Mouse (Mus musculus) heart, adult 2 months (tissue): ENCODE measurements around the gene Slc39a11. TPM values are rescaled to one million over a fixed set of nuclear protein-coding genes. Genes with fewer than 3 reads are reported as not detected.

Experiments
- DNase-seq, 2 experiments: peaks; one replicate each; pipeline ENCODE4 v3.0.0; 2021
- H3K27ac ChIP-seq: fragments of 200-600 bp; 2 replicates; pipeline ENCODE4 v1.8.1; 2022
- H3K27me3 ChIP-seq: fragments of 200-500 bp; 2 replicates; pipeline ENCODE4 v1.6.1; 2012; ENCODE audit warnings: mild to moderate bottlenecking, low read length, inconsistent platforms, mixed read lengths; ENCODE audit not compliant: control insufficient read depth, insufficient read depth
- H3K36me3 ChIP-seq: fragments of 200-500 bp; 2 replicates; pipeline ENCODE4 v1.6.1; 2012; ENCODE audit warnings: low read length, inconsistent platforms; ENCODE audit not compliant: control insufficient read depth, insufficient read depth
- H3K4me1 ChIP-seq: fragments of 200-500 bp; 2 replicates; pipeline ENCODE4 v1.6.1; 2011; ENCODE audit warnings: low read length; ENCODE audit not compliant: control insufficient read depth, insufficient read depth
- H3K4me3 ChIP-seq: fragments of 200-600 bp; 2 replicates; pipeline ENCODE4 v1.8.1; 2022
- H3K79me2 ChIP-seq: fragments of 200-500 bp; replicated peaks from 2 replicates; pipeline ENCODE4 v1.6.1; 2012; ENCODE audit warnings: mild to moderate bottlenecking, inconsistent platforms, low read length, moderate library complexity, mixed read lengths; ENCODE audit not compliant: control insufficient read depth, insufficient read depth
- H3K9ac ChIP-seq: fragments of 200-500 bp; 2 replicates; pipeline ENCODE4 v1.6.1; 2012; ENCODE audit warnings: low read depth, mild to moderate bottlenecking, control low read depth, inconsistent platforms, low read length, mixed read lengths
- CTCF ChIP-seq: fragments of 200-600 bp; IDR thresholded peaks from 2 replicates; pipeline ENCODE4 v1.8.1; 2022; ENCODE audit warnings: antibody characterized with exemption, mild to moderate bottlenecking, moderate library complexity
- EP300 ChIP-seq: fragments of 200-500 bp; IDR thresholded peaks from 2 replicates; pipeline ENCODE4 v1.6.1; 2011; ENCODE audit warnings: low read depth, low read length, control low read depth; ENCODE audit not compliant: insufficient read depth
- POLR2A ChIP-seq: fragments of 200-500 bp; IDR thresholded peaks from 2 replicates; pipeline ENCODE4 v1.6.1; 2011; ENCODE audit warnings: mild to moderate bottlenecking, low read depth, low read length, control low read depth; ENCODE audit not compliant: insufficient read depth
- WGBS: fragments of 180-500 bp; shearing (Covaris S2); methylation state at CpG from one replicate; pipeline ENCODE4 v1.1.7; 2018; 5-methylcytosine and 5-hydroxymethylcytosine counted together
- intact Hi-C: fragments of 180-260 bp; cut with DNase I; formaldehyde crosslinking; loops from one replicate; pipeline ENCODE4 v1.15.1; 2025
- polyA plus RNA-seq: library from polyadenylated mRNA; depleted of rRNA; stranded (reverse); fragments of >200 nt; gene quantifications from 2 replicates; pipeline ENCODE4 v1.2.3, GENCODE M21; 2012
- total RNA-seq, 2 experiments: library from RNA; stranded (reverse); gene quantifications; 2 replicates each; pipeline ENCODE4 v1.2.3; 2021

The Slc39a11 gene
- total and polyA plus RNA-seq, 3 experiments: 2.6 to 5.6 (median 2.7) TPM

DNA sequence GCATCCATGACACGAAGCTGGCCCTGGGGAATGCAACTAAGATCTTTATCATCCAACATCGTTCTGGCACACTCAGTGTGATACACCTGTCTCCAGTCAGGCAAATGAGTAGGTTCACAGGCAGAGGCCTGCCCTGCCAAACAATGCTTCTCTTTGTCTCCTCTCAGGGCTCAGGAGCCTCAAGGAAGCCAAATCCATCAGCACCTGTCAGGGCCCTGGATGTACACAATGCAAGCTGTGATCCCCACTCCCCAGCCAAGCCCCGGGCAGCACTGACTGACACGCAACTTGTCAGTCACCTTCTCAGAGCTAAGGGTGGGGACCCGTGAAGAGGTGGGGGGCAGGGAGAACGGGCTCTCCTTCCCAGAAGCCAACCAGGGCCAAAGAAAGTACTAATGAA lies 417.8 kb downstream of the Slc39a11 start:
- intact Hi-C loops: no loop called here
- no peak for DNase-seq
- H3K79me2 ChIP-seq: no peaks in the 10 kb centered on the region
- 33% methylated on average over 6 of the region's 6 CpGs for WGBS
- H3K27me3 ChIP-seq: no peaks in the 10 kb centered on the region
- no peak overlapping the region for H3K4me3 ChIP-seq
- no peak overlapping the region for H3K9ac ChIP-seq
- no peak overlapping the region for H3K27ac ChIP-seq
- no peaks in the 10 kb centered on the region for H3K36me3 ChIP-seq
- TF ChIP-seq POLR2A (no peak), EP300 (no peak), CTCF (no peak)
- no peaks in the 10 kb centered on the region for H3K4me1 ChIP-seq

DNA sequence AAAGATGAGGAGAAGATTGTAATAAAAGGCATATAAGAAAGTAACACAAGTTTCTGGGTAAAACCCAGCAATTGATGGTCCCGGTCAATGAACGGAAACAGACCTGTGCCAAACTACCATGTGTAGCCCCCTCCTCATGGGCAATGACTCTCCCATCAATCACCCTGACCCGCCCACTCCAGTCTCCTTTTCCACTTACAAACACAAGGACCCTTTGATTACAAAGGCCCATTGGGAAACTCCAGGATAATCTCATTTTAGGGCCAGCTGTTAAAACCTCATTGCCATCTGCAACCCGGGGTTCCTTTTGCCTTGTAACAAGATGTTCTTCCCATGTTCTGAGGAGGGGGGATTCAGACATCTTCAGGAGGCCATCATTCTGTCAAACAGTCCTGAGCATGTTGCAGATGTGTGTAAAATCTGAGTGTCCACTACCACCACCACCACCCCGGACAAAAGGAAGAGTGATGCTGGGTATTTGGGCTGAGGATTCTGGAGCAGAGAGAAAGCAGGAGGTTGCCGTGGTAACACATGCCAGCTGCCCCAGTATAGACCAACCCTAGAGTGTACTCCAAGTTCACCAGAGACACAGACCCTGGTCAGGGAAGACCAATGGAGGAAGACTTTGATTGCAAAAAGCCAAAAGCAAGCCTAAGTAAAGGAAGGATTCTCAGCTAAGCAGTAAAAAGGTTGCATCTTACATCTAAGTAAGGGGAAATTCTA lies 419.3 kb downstream of the Slc39a11 start:
- Histone ChIP-seq H3K27me3 (no peaks in the 10 kb centered on the region), H3K79me2 (no peaks in the 10 kb centered on the region), H3K27ac (no peak overlapping the region), H3K4me3 (no peak overlapping the region), H3K4me1 (no peaks in the 10 kb centered on the region), H3K36me3 (no peaks in the 10 kb centered on the region), H3K9ac (no peak overlapping the region)
- TF ChIP-seq EP300 (no peak), CTCF (no peak), POLR2A (no peak)
- intact Hi-C loops: no loop called here
- WGBS: 76% methylated on average over 6 of the region's 6 CpGs
- DNase-seq: no peak

DNA sequence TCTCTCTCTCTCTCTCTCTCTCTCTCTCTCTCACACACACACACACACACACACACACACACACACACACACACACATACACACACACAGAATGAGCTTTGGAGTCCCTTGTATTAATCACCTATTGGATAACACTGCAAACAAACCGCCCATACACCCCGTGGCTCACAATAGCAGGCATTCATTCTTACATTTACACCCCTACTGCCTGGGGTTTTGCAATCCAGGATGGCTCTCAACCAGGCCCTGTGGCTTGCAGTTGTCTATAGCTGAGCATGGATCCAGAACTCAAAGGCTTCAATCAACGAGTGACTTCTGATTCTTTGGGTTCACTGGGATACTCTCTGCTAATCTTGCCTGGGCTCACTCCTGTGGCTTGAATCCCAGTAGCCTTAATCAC lies 424.1 kb downstream of the Slc39a11 start:
- 72% methylated on average over 3 of the region's 3 CpGs for WGBS

DNA sequence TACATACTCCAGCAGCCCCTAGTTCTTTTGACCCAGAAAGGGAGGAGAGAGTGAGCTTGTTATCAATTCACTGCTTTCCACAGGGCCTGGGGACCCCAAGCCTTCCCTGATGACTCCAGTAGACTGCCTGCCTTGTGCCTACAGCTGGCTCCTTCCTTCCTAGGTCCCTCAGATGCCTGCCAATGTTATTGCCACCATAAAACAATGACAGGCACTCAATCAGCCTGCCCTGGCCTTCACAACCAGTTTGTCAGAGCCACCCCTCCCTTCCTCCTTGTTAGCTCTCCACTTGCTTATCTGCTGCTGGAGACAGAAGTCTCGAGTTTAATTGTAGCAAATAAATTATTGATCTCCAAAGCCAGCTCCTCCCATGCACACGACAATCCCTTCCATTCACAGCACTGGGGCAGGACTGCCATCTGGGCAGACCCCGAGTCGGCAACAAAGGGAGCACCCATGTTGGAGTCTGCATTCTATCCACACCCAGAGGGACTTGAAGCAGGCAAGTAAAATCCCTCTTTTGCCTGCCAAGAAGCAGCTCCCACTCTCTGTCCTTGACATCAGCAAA lies 426.0 kb downstream of the Slc39a11 start:
- H3K4me1 ChIP-seq: no peaks in the 10 kb centered on the region
- no peak overlapping the region for H3K4me3 ChIP-seq
- 58% methylated on average over 4 of the region's 4 CpGs for WGBS
- H3K79me2 ChIP-seq: no peaks in the 10 kb centered on the region
- no peaks in the 10 kb centered on the region for H3K36me3 ChIP-seq
- intact Hi-C loops: no loop called here
- H3K27me3 ChIP-seq: no peaks in the 10 kb centered on the region
- TF ChIP-seq EP300: no peak
- TF ChIP-seq CTCF: no peak
- no peak for TF ChIP-seq POLR2A
- H3K9ac ChIP-seq: no peak overlapping the region
- DNase-seq: no peak
- no peak overlapping the region for H3K27ac ChIP-seq

More for the DNA sequence above, 424.1 kb downstream of the Slc39a11 start:
- no peak overlapping the region for H3K4me3 ChIP-seq
- H3K27ac ChIP-seq: no peak overlapping the region
- DNase-seq: no peak
- H3K9ac ChIP-seq: no peak overlapping the region
- intact Hi-C loops: no loop called here
- no peaks in the 10 kb centered on the region for H3K79me2 ChIP-seq
- TF ChIP-seq POLR2A (no peak), CTCF (no peak), EP300 (no peak)
- H3K4me1 ChIP-seq: no peaks in the 10 kb centered on the region
- no peaks in the 10 kb centered on the region for H3K27me3 ChIP-seq
- no peaks in the 10 kb centered on the region for H3K36me3 ChIP-seq

DNA sequence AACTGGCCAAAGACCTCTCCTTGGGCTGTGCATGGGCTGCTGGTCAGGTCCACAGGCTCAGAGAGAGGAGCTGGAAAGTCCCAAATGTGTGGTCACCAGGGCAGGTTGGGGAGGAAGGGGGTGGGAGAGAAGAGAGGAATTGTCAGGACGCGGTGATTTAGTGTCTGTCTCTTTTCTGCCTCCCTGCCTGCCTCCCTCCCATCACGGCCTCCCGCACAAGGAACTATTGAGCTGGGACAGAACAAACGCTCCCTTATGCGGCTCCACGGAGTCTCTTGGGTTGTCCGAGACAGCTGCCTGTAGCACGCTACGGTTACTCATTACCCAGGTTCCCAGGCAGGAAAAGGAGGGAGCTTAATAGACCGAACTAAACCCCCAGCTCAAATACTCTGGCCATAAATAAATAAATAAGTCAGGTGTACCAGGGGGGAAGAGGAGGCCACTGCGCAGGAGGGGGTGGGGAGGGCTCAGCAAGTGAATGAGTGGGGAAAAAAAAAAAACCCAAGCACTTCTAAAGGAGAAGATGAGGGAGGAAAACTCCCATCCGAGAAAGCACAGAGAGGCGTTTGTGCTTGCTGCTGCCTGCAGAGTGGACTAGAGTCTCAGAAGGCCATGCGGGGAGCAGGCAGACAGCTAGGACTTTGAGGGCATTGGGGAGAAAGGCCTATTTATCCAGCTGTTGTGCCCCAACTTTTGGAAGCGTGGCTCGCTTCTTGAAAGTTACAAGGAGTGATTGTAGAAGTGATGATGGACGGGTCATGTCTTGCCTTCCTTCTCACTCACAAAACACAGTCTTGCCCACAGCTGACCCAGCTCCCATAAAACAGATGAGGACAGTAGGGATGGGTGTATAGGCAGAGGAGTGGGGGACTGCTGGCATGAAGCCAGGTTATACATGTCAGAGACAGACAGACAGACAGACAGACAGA lies 428.3 kb downstream of the Slc39a11 start:
- 65% methylated on average over 18 of the region's 18 CpGs for WGBS
- Histone ChIP-seq H3K27ac (no peak overlapping the region), H3K79me2 (no peaks in the 10 kb centered on the region), H3K27me3 (no peaks in the 10 kb centered on the region), H3K4me1 (no peaks in the 10 kb centered on the region), H3K9ac (no peak overlapping the region), H3K36me3 (no peaks in the 10 kb centered on the region), H3K4me3 (no peak overlapping the region)
- DNase-seq: no peak
- no peak for TF ChIP-seq POLR2A
- TF ChIP-seq CTCF: no peak
- no peak for TF ChIP-seq EP300
- intact Hi-C loops: no loop called here

DNA sequence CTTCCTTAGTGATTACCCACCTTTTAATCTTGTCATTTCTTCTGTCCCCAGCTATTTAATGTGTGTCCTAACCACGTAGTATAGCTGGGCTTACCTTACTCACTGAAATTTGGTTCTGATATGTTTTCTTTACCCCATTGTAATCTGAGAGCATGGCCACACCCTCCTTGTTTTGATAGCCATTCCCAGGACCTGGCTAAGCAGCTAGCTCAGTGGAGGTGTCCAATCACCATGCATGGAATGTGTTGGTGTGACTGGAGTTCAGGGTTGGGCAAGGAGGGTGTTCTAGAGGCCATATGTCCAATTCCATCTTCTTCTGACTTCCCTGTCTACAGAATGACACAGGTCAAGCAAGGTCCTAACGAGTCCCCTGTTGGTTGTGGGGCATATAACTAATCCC lies 429.2 kb downstream of the Slc39a11 start:
- intact Hi-C loops: no loop called here
- no peaks in the 10 kb centered on the region for H3K36me3 ChIP-seq
- H3K4me3 ChIP-seq: no peak overlapping the region
- WGBS: 77% methylated on average over 2 of the region's 2 CpGs
- DNase-seq: no peak
- no peaks in the 10 kb centered on the region for H3K79me2 ChIP-seq
- no peaks in the 10 kb centered on the region for H3K27me3 ChIP-seq
- TF ChIP-seq POLR2A: no peak
- no peak for TF ChIP-seq CTCF
- no peak for TF ChIP-seq EP300
- no peaks in the 10 kb centered on the region for H3K4me1 ChIP-seq
- no peak overlapping the region for H3K27ac ChIP-seq
- H3K9ac ChIP-seq: no peak overlapping the region
